Mouse (Mus musculus): ENCODE measurements around the gene Vmn2r91.
"Not testable (repeated sequence)": the region's sequence is repeated elsewhere in the genome, so short reads cannot be mapped to it uniquely, and the experiment has no call there.

The Vmn2r91 gene

GRCm38 (mm10) chr17:18084716-18085115 lies at the start of gene Vmn2r91:
Vmn2r91 (plus strand) TSS chr17:18085016.
- DNase-seq, result not testable (repeated sequence)

- no peak for DNase-seq
Measured at GRCm38 (mm10) chr17:18049124-18049523, 35.7 kb upstream of the Vmn2r91 start, which contains the start of gene Vmn2r124. Vmn2r124 (plus strand) TSS chr17:18049424.

GRCm38 (mm10) chr17:18095626-18096025 lies 10.8 kb downstream of the Vmn2r91 start:
- DNase-seq, result not testable (repeated sequence)

- not testable (repeated sequence) for DNase-seq
Measured at GRCm38 (mm10) chr17:18102265-18102664, 17.4 kb downstream of the Vmn2r91 start.

- not testable (repeated sequence) for DNase-seq
Measured at GRCm38 (mm10) chr17:18151587-18151986, 66.8 kb downstream of the Vmn2r91 start, which contains the start of gene Vmn2r92. Vmn2r92 (plus strand) TSS chr17:18151887.

GRCm38 (mm10) chr17:18161194-18161593 lies 76.4 kb downstream of the Vmn2r91 start:
- not testable (repeated sequence) for DNase-seq

Data from lung, postnatal 4 days (tissue).